Mouse (Mus musculus): ENCODE measurements around the gene Hoxd9.

GRCm38 (mm10) chr2:74741979-74742277, 44.4 kb downstream of the Hoxd9 start:
- TF ChIP-seq CTCF (IDR thresholded peaks at IDR 0.05; ENCODE audit: low read depth) (no peak), EP300 (IDR thresholded peaks at IDR 0.05; ENCODE audit: low read depth) (no peak)
